Mouse (Mus musculus) testis, adult 2 months (tissue): ENCODE results near the gene Ston1.

ENCODE experiments used
- CTCF ChIP-seq: fragments of 200-500 bp; IDR thresholded peaks from 2 replicates; pipeline ENCODE4 v1.5.1; 2012; ENCODE audit warnings: low read depth, mild to moderate bottlenecking, inconsistent platforms, low read length, moderate library complexity; ENCODE audit not compliant: control insufficient read depth, insufficient read depth, insufficient replicate concordance
- POLR2A ChIP-seq: fragments of 200-500 bp; IDR thresholded peaks from 2 replicates; pipeline ENCODE4 v1.6.1; 2012; ENCODE audit warnings: low read depth, mild to moderate bottlenecking, inconsistent platforms, low read length, moderate library complexity; ENCODE audit not compliant: control insufficient read depth

- no peak for TF ChIP-seq CTCF
- no peak for TF ChIP-seq POLR2A
Observed at GRCm38 (mm10) chr17:88647149-88647548, 49.7 kb downstream of the Ston1 start.
